Mouse (Mus musculus) heart, postnatal 0 days (tissue): ENCODE data around the gene Cntn5. TPM values are rescaled to one million over a fixed set of nuclear protein-coding genes. Genes with fewer than 3 reads are reported as not detected.

Experiments used
- ATAC-seq: fragments of 200-750 bp; cut with Nextera tagmentation; 2 replicates; pipeline ENCODE4 v1.8.0; 2017; ENCODE audit warnings: low read depth, moderate number of reproducible peaks, moderate library complexity; ENCODE audit not compliant: insufficient read depth
- DNase-seq: peaks from one replicate; pipeline ENCODE4 v3.0.0-alpha.2; 2016; ENCODE audit warnings: low spot score
- H3K27ac ChIP-seq: fragments of 300-500 bp; sonication (generic); 2 replicates; pipeline ENCODE4 v1.5.1; 2014; ENCODE audit warnings: low read depth, mild to moderate bottlenecking
- H3K27me3 ChIP-seq: fragments of 300-500 bp; sonication (generic); 2 replicates; pipeline ENCODE4 v1.6.1; 2014; ENCODE audit warnings: low read length, mixed read lengths; ENCODE audit not compliant: control insufficient read depth, insufficient read depth
- H3K36me3 ChIP-seq: fragments of 300-500 bp; sonication (generic); replicated peaks from 2 replicates; pipeline ENCODE4 v1.6.1; 2014; ENCODE audit warnings: low read length, mixed read lengths; ENCODE audit not compliant: control insufficient read depth, insufficient read depth
- H3K4me1 ChIP-seq: fragments of 300-500 bp; sonication (generic); 2 replicates; pipeline ENCODE4 v1.6.1; 2014; ENCODE audit warnings: antibody characterized with exemption; ENCODE audit not compliant: control insufficient read depth, insufficient read depth
- H3K4me2 ChIP-seq: fragments of 300-500 bp; sonication (generic); 2 replicates; pipeline ENCODE4 v1.6.1; 2014; ENCODE audit warnings: low read depth, mild to moderate bottlenecking, low read length, moderate library complexity
- H3K4me3 ChIP-seq: fragments of 300-500 bp; sonication (generic); 2 replicates; pipeline ENCODE4 v1.5.1; 2014; ENCODE audit warnings: low read depth, low read length
- H3K9ac ChIP-seq: fragments of 300-500 bp; sonication (generic); replicated peaks from 2 replicates; pipeline ENCODE4 v1.6.1; 2014; ENCODE audit warnings: low read depth, low read length, mixed read lengths
- H3K9me3 ChIP-seq: fragments of 300-500 bp; sonication (generic); replicated peaks from 2 replicates; pipeline ENCODE4 v1.6.1; 2016; ENCODE audit warnings: low read length; ENCODE audit not compliant: control insufficient read depth
- CTCF ChIP-seq: IDR thresholded peaks from 2 replicates; pipeline ENCODE4 v1.5.1; 2016; ENCODE audit warnings: antibody characterized with exemption, control low read depth, low read depth
- EP300 ChIP-seq: IDR thresholded peaks from 2 replicates; pipeline ENCODE4 v1.6.1; 2016; ENCODE audit warnings: antibody characterized with exemption, low read depth
- WGBS: fragments of 180-500 bp; shearing (Covaris S2); extraction: QIAGEN DNeasy Blood & Tissue Kit; methylation state at CpG from one replicate; pipeline ENCODE4 v1.1.7; 2014; 5-methylcytosine and 5-hydroxymethylcytosine counted together
- polyA plus RNA-seq: library from polyadenylated mRNA; unstranded; fragments of >200 nt; fragmentation: Nextera tagmentation; extraction: Ambion mirVana; gene quantifications from 2 replicates; pipeline ENCODE4 v1.2.1, GENCODE M21; 2015
- total RNA-seq: library from RNA; depleted of rRNA; stranded (reverse); fragments of >200 nt; gene quantifications from 2 replicates; pipeline ENCODE4 v1.2.3, GENCODE M21; 2014; ENCODE audit warnings: low replicate concordance

Cntn5 gene
- total and polyA plus RNA-seq, 2 experiments from 2014 or later = 0.07 to 0.19 TPM

- DNase-seq (no peak), ATAC-seq (no peak)
- 86% methylated on average over 4 of the region's 4 CpGs for WGBS
- Histone ChIP-seq H3K4me1 (no peaks in the 10 kb centered on the region), H3K4me3 (no peak overlapping the region), H3K27ac (no peak overlapping the region), H3K9ac (no peak overlapping the region), H3K27me3 (no peaks in the 10 kb centered on the region), H3K36me3 (no peaks in the 10 kb centered on the region), H3K9me3 (no peaks in the 10 kb centered on the region), H3K4me2 (no peak overlapping the region)
- no peak for TF ChIP-seq EP300
- no peak for TF ChIP-seq CTCF
Observed at GRCm38 (mm10) chr9:10722121-10722520, 182.5 kb downstream of the Cntn5 start.

- Histone ChIP-seq H3K9ac (no peak overlapping the region), H3K4me3 (no peak overlapping the region), H3K4me1 (no peaks in the 10 kb centered on the region), H3K27ac (no peak overlapping the region), H3K9me3 (no peaks in the 10 kb centered on the region), H3K27me3 (no peaks in the 10 kb centered on the region), H3K4me2 (no peak overlapping the region), H3K36me3 (no peaks in the 10 kb centered on the region)
- WGBS = 35% methylated on average over 3 of the region's 3 CpGs
- DNase-seq (no peak), ATAC-seq (no peak)
- TF ChIP-seq CTCF (no peak), EP300 (no peak)
Observed at GRCm38 (mm10) chr9:10718986-10719385, 185.6 kb downstream of the Cntn5 start.

GRCm38 (mm10) chr9:10713641-10714040, 190.9 kb downstream of the Cntn5 start:
- ATAC-seq (no peak), DNase-seq (no peak)
- WGBS = 7% methylated on average over 1 of the region's 1 CpGs
- Histone ChIP-seq H3K36me3 (no peaks in the 10 kb centered on the region), H3K4me1 (no peaks in the 10 kb centered on the region), H3K9me3 (no peaks in the 10 kb centered on the region), H3K4me2 (no peak overlapping the region), H3K4me3 (no peak overlapping the region), H3K27ac (no peak overlapping the region), H3K9ac (no peak overlapping the region), H3K27me3 (no peaks in the 10 kb centered on the region)
- TF ChIP-seq CTCF = no peak
- TF ChIP-seq EP300 = no peak

GRCm38 (mm10) chr9:10681646-10682045, 222.9 kb downstream of the Cntn5 start:
- no peaks in the 10 kb centered on the region for H3K4me1 ChIP-seq
- H3K27ac ChIP-seq = no peak overlapping the region
- DNase-seq = no peak
- no peaks in the 10 kb centered on the region for H3K36me3 ChIP-seq
- no peak overlapping the region for H3K4me2 ChIP-seq
- H3K9ac ChIP-seq = no peak overlapping the region
- H3K27me3 ChIP-seq = no peaks in the 10 kb centered on the region
- no peaks in the 10 kb centered on the region for H3K9me3 ChIP-seq
- TF ChIP-seq EP300 (no peak), CTCF (no peak)
- H3K4me3 ChIP-seq = no peak overlapping the region
- no peak for ATAC-seq

- DNase-seq (no peak), ATAC-seq (no peak)
- H3K9ac ChIP-seq = no peak overlapping the region
- no peaks in the 10 kb centered on the region for H3K27me3 ChIP-seq
- no peak overlapping the region for H3K4me3 ChIP-seq
- no peaks in the 10 kb centered on the region for H3K4me1 ChIP-seq
- no peak overlapping the region for H3K27ac ChIP-seq
- no peaks in the 10 kb centered on the region for H3K36me3 ChIP-seq
- H3K4me2 ChIP-seq = no peak overlapping the region
- H3K9me3 ChIP-seq = no peaks in the 10 kb centered on the region
- WGBS = 69% methylated on average over 3 of the region's 3 CpGs
- no peak for TF ChIP-seq CTCF
- TF ChIP-seq EP300 = no peak
Observed at GRCm38 (mm10) chr9:10681181-10681580, 223.4 kb downstream of the Cntn5 start.

GRCm38 (mm10) chr9:10668676-10669075, 235.9 kb downstream of the Cntn5 start:
- no peak overlapping the region for H3K4me3 ChIP-seq
- no peak overlapping the region for H3K27ac ChIP-seq
- no peak overlapping the region for H3K4me2 ChIP-seq
- 0 out of 2 replicates have a peak, but pooled peaks cover under 1% of the 10 kb centered on the region for H3K9me3 ChIP-seq
- DNase-seq (no peak), ATAC-seq (no peak)
- no peaks in the 10 kb centered on the region for H3K27me3 ChIP-seq
- H3K36me3 ChIP-seq = no peaks in the 10 kb centered on the region
- WGBS = 57% methylated on average over 3 of the region's 3 CpGs
- H3K9ac ChIP-seq = no peak overlapping the region
- no peaks in the 10 kb centered on the region for H3K4me1 ChIP-seq
- no peak for TF ChIP-seq CTCF
- TF ChIP-seq EP300 = no peak
